Mouse (Mus musculus) liver, postnatal 0 days (tissue): ENCODE measurements at regions not wholly inside any gene's neighbourhood (a gene's known extent, or its start where the extent isn't known, plus 50 kb on each side); places are given as distances from the start of the nearest gene placed in this dataset.

Experiments
- CTCF ChIP-seq: sonication (generic); IDR thresholded peaks from 2 replicates; pipeline ENCODE4 v1.5.1; 2016; ENCODE audit warnings: antibody characterized with exemption, low read depth
- EP300 ChIP-seq: IDR thresholded peaks from 2 replicates; pipeline ENCODE4 v1.6.1; 2016; ENCODE audit warnings: antibody characterized with exemption, low read depth, mild to moderate bottlenecking

DNA sequence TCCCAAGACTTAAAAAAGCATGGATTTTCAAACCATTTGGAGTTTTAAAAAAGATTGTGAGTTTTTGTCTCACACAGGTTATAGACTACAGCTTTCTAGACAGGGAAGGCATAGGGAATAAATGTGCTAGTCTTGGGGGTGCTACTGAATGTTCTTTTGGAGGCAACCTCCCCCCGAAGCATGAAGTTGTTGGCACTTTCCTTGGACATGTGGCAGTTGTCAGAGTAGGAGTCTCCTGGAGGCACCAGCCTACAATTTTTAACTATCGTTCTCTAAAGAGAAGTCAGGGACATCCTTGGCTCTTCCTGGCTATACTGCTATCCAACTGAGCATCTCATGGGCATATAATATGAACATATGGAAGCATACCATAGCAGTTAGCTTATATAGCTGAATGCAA, 112.7 kb upstream of the Asb5 start:
- TF ChIP-seq CTCF (no peak), EP300 (no peak)
